Mouse (Mus musculus): ENCODE measurements around the gene Plekho1. TPM values are rescaled to one million over a fixed set of nuclear protein-coding genes. Genes with fewer than 3 reads are reported as not detected.
"Not testable (repeated sequence)": the region's sequence is repeated elsewhere in the genome, so short reads cannot be mapped to it uniquely, and the experiment has no call there.

The Plekho1 gene
- polyA plus RNA-seq, 1 experiment from 2014 or later: 71.9 TPM

DNA sequence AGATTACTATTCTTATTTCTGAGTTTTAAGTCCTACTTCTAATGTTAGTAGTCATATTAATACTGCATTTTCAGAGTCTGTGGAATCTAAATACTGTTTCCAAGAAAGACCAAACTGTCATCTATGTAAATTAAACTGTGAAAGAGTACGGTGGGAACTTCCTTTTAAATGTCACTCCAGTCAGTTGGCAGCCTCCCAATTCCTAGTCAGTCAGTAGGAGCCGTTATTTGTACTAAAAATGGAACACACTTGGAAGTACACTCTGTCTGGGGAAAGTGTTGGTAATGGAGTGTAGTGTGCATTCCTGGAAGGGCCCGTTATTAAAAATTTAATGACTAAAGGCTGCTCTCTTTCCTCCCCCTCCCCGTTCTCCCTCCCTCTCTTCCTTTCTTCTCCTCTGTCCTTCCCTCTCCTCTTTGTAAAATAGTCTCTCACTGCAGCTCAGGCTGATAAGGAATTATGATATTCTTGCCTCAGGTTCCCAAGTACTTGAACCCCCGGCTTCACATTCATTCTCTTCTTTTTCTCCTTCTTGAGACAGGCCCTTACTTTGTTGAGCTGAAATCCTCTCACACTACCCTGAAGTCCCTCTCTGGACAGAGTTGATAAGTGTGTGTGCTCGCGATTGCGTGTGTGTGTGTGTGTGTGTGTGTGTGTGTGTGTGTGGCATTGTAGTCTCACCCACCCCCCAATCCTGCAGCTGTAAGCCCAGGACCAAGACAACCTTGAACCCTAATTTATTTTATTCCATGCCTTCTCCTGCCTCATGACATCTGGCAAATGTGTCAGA lies 38.2 kb downstream of the Plekho1 start:
- WGBS: 68% methylated on average over 8 of the region's 8 CpGs
- Histone ChIP-seq H3K4me1 (no peaks in the 10 kb centered on the region), H3K9ac (no peak overlapping the region), H3K9me3 (no peaks in the 10 kb centered on the region), H3K4me3 (no peak overlapping the region), H3K36me3 (no peaks in the 10 kb centered on the region), H3K4me2 (replicated peaks) (no peak overlapping the region), H3K27me3 (no peaks in the 10 kb centered on the region), H3K27ac (peak overlapping the region; percentile 23; the same call in 1 of the 2 replicates)
- no peak for ATAC-seq (ENCODE audit: insufficient number of reproducible peaks, insufficient read depth, low FRiP score, low TSS enrichment)

DNA sequence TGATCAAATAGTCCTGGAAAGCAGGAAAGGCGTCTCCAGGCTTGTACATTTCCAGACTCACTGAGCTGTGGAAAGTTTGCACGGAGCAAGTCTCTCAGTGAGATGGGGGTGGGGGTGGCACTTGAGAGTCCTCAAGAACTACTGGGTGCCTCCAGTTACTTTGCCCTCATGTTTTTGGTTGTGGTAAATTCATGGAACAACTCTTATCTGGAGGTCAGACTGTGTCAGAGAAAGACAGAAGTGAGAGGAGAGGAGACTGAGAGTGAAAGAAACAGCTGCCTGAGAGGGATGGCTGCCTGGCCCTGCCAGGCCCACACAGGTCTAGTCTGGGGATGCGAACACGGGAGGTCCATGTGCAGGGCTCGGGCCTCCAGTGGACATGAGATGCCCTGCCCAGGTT lies 40.5 kb downstream of the Plekho1 start:
- Histone ChIP-seq H3K4me3 (no peak overlapping the region), H3K9me3 (no peaks in the 10 kb centered on the region), H3K27me3 (no peaks in the 10 kb centered on the region), H3K4me1 (0 out of 2 replicates have a peak, but pooled peaks cover 6% of the 10 kb centered on the region), H3K36me3 (no peaks in the 10 kb centered on the region), H3K27ac (no peak overlapping the region), H3K9ac (no peak overlapping the region), H3K4me2 (replicated peaks) (no peak overlapping the region)
- 94% methylated on average over 5 of the region's 5 CpGs for WGBS
- ATAC-seq (ENCODE audit: insufficient number of reproducible peaks, insufficient read depth, low FRiP score, low TSS enrichment): no peak

DNA sequence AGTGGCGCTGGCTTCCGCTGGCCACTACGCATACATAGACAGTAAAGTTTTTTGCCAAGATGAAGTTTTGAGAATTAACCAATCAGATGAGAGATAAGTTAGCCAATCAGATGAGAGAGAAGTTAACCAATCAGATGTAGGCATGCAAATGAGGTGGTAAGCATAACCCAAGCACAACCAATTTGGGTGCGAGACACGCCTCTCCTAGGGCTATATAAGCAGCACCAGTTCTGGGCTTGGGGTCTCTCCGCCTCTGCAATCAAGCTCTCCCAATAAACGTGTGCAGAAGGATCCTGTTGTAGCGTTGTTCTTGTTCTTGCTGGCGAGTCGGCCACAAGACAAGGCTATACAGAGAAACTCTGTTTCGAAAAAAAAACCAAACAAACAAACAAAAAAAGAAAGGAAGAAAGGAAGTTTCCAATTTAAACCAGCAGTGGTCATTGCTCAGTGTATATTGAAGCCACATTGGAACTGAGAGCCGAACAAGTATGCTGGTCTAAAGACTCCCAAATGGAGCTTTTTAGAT lies 41.1 kb downstream of the Plekho1 start:
- not testable (repeated sequence) for ATAC-seq (ENCODE audit: insufficient number of reproducible peaks, insufficient read depth, low FRiP score, low TSS enrichment)

DNA sequence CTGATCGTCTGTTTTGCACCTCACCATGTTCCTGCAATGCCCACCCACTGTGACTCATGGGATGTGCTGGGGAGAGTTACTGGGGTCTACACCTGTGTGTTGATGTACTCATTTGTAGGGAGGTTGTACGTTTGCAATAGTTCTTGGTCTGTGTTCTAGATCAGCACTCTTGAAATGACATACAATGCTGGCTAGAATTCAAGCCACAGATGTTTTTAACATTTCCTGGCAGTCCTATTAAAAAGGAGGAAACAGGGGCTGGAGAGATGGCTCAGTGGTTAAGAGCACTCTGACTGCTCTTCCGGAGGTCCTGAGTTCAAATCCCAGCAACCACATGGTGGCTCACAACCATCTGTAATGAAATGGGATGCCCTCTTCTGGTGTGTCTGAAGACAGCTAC lies 42.3 kb downstream of the Plekho1 start:
- Histone ChIP-seq H3K27ac (no peak overlapping the region), H3K9me3 (no peaks in the 10 kb centered on the region)
- WGBS: 71% methylated on average over 3 of the region's 3 CpGs

More for the DNA sequence above, 41.1 kb downstream of the Plekho1 start:
- not testable (repeated sequence) for H3K9ac ChIP-seq; H3K27me3 ChIP-seq; H3K4me3 ChIP-seq; H3K4me1 ChIP-seq; H3K4me2 ChIP-seq (replicated peaks); H3K9me3 ChIP-seq; H3K36me3 ChIP-seq; H3K27ac ChIP-seq
- WGBS: 88% methylated on average over 12 of the region's 12 CpGs

DNA sequence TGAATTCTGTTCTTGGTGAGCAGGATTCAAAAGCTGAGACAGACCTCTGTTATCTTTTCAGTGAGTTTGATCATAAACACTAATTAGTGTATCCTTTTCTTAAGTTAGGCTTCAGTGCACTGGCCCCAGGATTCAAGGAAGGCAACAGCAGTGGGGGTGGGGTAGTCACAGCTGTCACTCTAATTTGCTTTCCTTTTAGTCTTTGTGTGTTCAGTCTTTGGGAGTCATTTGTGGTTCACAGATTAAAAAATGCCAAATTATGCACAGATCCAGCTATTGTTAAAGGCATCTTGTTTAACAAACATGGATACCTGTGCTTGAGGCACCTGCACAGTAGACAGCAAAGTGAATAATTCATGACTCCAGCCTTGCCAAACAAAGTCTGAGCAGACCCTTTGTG lies 42.8 kb downstream of the Plekho1 start:
- 0 out of 2 replicates have a peak, but pooled peaks cover 6% of the 10 kb centered on the region for H3K4me1 ChIP-seq
- no peak overlapping the region for H3K27ac ChIP-seq
- no peaks in the 10 kb centered on the region for H3K9me3 ChIP-seq
- no peak overlapping the region for H3K4me2 ChIP-seq (replicated peaks)
- H3K9ac ChIP-seq: no peak overlapping the region
- no peaks in the 10 kb centered on the region for H3K27me3 ChIP-seq
- H3K4me3 ChIP-seq: no peak overlapping the region
- no peaks in the 10 kb centered on the region for H3K36me3 ChIP-seq
- ATAC-seq (ENCODE audit: insufficient number of reproducible peaks, insufficient read depth, low FRiP score, low TSS enrichment): no peak

More for the DNA sequence above, 42.3 kb downstream of the Plekho1 start:
- H3K4me2 ChIP-seq (replicated peaks): no peak overlapping the region
- 0 out of 2 replicates have a peak, but pooled peaks cover 6% of the 10 kb centered on the region for H3K4me1 ChIP-seq
- H3K9ac ChIP-seq: no peak overlapping the region
- H3K4me3 ChIP-seq: no peak overlapping the region
- ATAC-seq (ENCODE audit: insufficient number of reproducible peaks, insufficient read depth, low FRiP score, low TSS enrichment): no peak
- no peaks in the 10 kb centered on the region for H3K36me3 ChIP-seq
- no peaks in the 10 kb centered on the region for H3K27me3 ChIP-seq

DNA sequence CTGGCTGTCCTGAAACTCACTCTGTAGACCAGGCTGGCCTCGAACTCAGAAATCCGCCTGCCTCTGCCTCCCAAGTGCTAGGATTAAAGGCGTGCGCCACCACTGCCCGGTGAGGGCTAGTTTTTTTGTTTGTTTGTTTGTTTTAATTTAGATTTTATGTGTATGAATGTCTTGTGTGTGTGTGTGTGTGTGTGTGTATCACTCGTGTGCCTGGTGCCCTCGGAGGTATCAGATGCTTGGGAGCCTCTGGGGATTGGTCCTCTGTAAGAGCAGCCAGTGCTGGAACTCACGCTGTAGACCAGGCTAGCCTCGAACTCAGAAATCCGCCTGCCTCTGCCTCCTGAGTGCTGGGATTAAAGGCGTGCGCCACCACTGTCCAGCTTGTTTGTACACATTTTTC lies 44.2 kb downstream of the Plekho1 start:
- H3K27me3 ChIP-seq; ATAC-seq (ENCODE audit: insufficient number of reproducible peaks, insufficient read depth, low FRiP score, low TSS enrichment); H3K9me3 ChIP-seq; H3K36me3 ChIP-seq; H3K4me1 ChIP-seq: not testable (repeated sequence)
- Histone ChIP-seq H3K27ac (peak overlapping the region; percentile 89), H3K9ac (peak overlapping the region; percentile 53; the same call in 1 of the 2 replicates), H3K4me3 (peak overlapping the region; percentile 54), H3K4me2 (replicated peaks) (peak overlapping the region; percentile 67)
- WGBS: 71% methylated on average over 12 of the region's 12 CpGs

DNA sequence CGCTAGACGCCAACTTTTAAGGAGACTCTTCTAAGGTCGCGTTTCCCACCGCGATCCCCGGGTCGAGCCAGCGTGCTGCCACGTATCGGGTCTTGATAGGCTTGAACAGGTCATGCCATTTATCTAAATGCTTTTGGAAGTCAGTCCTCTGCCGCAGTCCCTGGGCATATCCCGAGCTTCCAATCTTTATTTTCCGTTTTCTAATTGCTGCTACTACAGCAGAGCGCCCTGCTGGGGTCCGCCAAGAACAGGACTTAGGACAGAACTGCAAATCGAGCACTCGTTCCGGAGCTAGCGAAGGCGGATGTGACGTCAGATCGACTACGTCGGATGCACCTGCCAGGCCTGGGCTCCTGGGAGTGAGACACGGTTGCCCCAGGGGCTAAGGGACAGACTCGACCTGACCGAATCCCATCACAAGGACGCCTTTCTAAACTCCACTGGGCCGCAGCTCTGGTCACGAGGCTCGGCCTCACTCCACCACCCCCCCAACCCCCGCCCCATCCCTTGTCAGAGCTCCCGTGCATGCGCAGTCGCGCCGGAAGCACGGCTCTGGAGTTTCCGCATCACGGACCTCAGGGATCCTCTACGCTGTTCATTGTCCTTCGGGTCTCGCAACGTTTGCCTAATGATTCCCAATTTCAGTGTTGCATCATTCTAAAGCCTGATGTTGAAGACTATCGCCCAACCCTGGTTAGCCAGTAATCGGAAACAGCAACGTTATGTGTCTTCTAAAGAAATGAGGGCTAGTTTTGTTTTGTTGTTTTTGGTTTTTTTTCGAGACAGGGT lies 44.8 kb downstream of the Plekho1 start:
- Histone ChIP-seq H3K9me3 (no peaks in the 10 kb centered on the region), H3K4me1 (0 out of 2 replicates have a peak, but pooled peaks cover 6% of the 10 kb centered on the region), H3K4me2 (replicated peaks) (peak overlapping the region; percentile 67), H3K9ac (peak overlapping the region; percentile 53), H3K27me3 (no peaks in the 10 kb centered on the region), H3K4me3 (peak overlapping the region; percentile 54), H3K36me3 (peaks cover 10% of the 10 kb centered on the region), H3K27ac (peak overlapping the region; percentile 89)
- ATAC-seq (ENCODE audit: insufficient number of reproducible peaks, insufficient read depth, low FRiP score, low TSS enrichment): peak; percentile 85
- 2% methylated on average over 49 of the region's 49 CpGs for WGBS

DNA sequence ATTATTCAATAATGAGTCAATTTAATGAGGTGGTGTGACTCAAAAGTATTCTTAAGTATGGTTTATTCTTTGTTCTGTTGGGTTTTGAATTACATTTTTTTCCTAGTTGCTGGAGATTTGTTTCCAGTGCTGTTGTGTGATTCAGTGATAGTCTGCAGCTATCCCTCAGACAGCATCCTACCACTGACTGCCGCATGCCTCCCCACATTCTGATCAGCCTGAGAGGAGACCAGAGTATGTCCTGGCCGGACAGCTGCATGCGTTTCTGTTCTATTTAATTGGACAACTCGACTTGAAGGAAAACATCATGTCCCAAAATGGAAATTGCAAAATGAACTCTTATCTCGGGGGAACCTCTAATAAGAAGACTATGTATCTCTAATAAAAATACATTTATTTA lies 47.5 kb downstream of the Plekho1 start:
- no peak for ATAC-seq (ENCODE audit: insufficient number of reproducible peaks, insufficient read depth, low FRiP score, low TSS enrichment)
- Histone ChIP-seq H3K9ac (no peak overlapping the region), H3K27ac (no peak overlapping the region), H3K4me1 (0 out of 2 replicates have a peak, but pooled peaks cover 6% of the 10 kb centered on the region), H3K36me3 (peaks cover 28% of the 10 kb centered on the region), H3K4me2 (replicated peaks) (no peak overlapping the region), H3K4me3 (no peak overlapping the region), H3K27me3 (no peaks in the 10 kb centered on the region), H3K9me3 (no peaks in the 10 kb centered on the region)
- 91% methylated on average over 5 of the region's 5 CpGs for WGBS

DNA sequence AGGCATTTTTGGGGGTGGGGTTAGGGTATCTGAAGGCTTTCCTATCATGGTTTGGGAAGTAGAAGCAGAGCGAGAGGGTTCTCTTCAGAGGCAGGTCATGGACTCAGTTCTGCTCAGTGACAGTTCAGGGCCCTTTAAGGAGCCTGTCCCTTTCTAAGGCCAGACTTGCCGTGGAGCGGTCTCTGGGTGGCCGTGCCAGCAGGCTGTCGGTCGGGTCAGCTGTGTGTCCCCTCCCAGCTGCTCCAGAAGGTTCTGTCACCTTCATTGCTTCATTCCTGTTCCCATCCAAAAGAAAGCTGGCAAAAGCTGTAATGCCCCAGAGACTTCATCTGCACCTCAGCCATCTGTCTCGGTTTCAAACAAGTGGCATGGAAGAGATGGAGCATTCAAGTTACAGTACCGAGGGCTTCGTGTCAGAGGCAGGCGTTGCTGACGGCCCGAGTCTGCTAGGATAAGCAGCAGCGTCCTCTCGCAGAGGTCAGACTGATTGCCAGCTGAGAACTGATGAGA lies 50.0 kb downstream of the Plekho1 start:
- no peak for ATAC-seq (ENCODE audit: insufficient number of reproducible peaks, insufficient read depth, low FRiP score, low TSS enrichment)
- H3K4me3 ChIP-seq: no peak overlapping the region
- H3K9me3 ChIP-seq: no peaks in the 10 kb centered on the region
- H3K27ac ChIP-seq: no peak overlapping the region
- H3K4me2 ChIP-seq (replicated peaks): no peak overlapping the region
- no peaks in the 10 kb centered on the region for H3K4me1 ChIP-seq
- H3K9ac ChIP-seq: no peak overlapping the region
- H3K27me3 ChIP-seq: no peaks in the 10 kb centered on the region
- WGBS: 88% methylated on average over 14 of the region's 14 CpGs
- H3K36me3 ChIP-seq: peaks cover 54% of the 10 kb centered on the region

DNA sequence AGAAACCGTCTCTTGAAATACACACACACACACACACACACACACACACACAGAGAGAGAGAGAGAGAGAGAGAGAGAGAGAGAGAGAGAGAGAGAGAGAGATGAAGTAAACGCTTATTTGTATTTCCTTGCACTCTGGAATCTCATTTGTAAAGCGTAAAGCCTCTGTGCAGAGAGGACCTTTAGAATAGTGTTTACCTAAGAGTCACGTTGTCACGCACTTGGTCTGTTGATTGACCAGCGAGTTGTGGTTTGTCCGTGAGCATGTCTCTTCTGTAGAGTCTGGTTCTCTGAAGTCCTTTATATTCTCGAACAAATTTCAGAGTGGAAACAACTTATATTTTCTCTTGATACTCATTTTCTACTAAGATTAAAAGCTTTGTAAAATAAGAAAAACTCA lies 51.1 kb downstream of the Plekho1 start:
- ATAC-seq (ENCODE audit: insufficient number of reproducible peaks, insufficient read depth, low FRiP score, low TSS enrichment): no peak
- no peak overlapping the region for H3K27ac ChIP-seq
- WGBS: 93% methylated on average over 8 of the region's 8 CpGs
- H3K4me2 ChIP-seq (replicated peaks): no peak overlapping the region
- H3K9ac ChIP-seq: no peak overlapping the region
- no peak overlapping the region for H3K4me3 ChIP-seq
- no peaks in the 10 kb centered on the region for H3K27me3 ChIP-seq
- H3K9me3 ChIP-seq: no peaks in the 10 kb centered on the region
- H3K36me3 ChIP-seq: peaks cover 64% of the 10 kb centered on the region
- H3K4me1 ChIP-seq: no peaks in the 10 kb centered on the region

DNA sequence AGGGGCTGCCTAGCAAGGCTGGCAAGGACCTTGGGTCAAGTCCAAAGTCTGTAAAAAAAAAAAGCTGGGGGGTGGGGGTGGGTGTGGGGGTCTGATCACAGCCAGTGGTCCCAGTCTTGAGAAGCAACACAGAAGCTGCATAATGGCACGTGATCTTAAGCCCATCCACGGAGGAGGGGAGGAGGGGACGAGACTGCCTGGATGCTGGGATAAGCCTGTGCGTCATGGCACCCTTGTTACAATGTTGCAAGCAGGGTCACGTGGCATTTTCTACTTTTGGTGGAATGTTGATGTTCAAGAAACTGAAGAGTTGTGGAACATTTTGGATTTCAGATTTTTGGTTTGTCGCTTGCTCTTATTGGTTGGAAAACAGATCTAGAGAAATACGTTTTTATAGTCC lies 52.6 kb downstream of the Plekho1 start:
- peaks cover 79% of the 10 kb centered on the region for H3K36me3 ChIP-seq
- no peaks in the 10 kb centered on the region for H3K27me3 ChIP-seq
- H3K9me3 ChIP-seq: no peaks in the 10 kb centered on the region
- WGBS: 92% methylated on average over 7 of the region's 7 CpGs
- no peak overlapping the region for H3K4me3 ChIP-seq
- no peak overlapping the region for H3K9ac ChIP-seq
- H3K4me2 ChIP-seq (replicated peaks): no peak overlapping the region
- H3K4me1 ChIP-seq: no peaks in the 10 kb centered on the region
- H3K27ac ChIP-seq: no peak overlapping the region
- no peak for ATAC-seq (ENCODE audit: insufficient number of reproducible peaks, insufficient read depth, low FRiP score, low TSS enrichment)
